Comparison of ENCODE assay signal across 25 mouse cellular contexts in genomic region chr2:114410717-114411116, GRCm38 (mm10).
DNase-seq lines count a peak whose midpoint lies in the region; ATAC-seq and TF ChIP-seq lines count a peak whose summit lies in the region.
"Had no signal": no experiment of that assay in that cellular context is flagged by ENCODE, and none has a peak within 500 bp of the region (broad histone marks: within the 10 kb centered on the region; RNA-seq: fewer than 3 reads in every experiment).

No protein-coding gene starts in this region.

- TF ChIP-seq CTCF in brain, embryonic 14.5 days (IDR thresholded peaks at IDR 0.05; ENCODE audit: borderline replicate concordance, extremely low read depth, insufficient read depth, insufficient read length): no peak

- TF ChIP-seq POLR2A in brain, embryonic 14.5 days (IDR thresholded peaks at IDR 0.05; ENCODE audit: borderline replicate concordance, extremely low read depth, insufficient read depth, insufficient read length, poor library complexity, severe bottlenecking): no peak

- peak; percentile 75 for DNase-seq in forebrain, embryonic 14.5 days (ENCODE audit: low spot score)
- DNase-seq in forebrain, embryonic 11.5 days (ENCODE audit: low spot score): no peak
- DNase-seq in midbrain, embryonic 11.5 days (ENCODE audit: low spot score, missing footprints): peak; percentile 47
- peak; percentile 85 for DNase-seq in brain, embryonic 14.5 days (ENCODE audit: low read depth)
- DNase-seq in cerebellum, adult 9-11 months: no peak
- DNase-seq in cerebellum, adult 8-10 months: no peak
- DNase-seq: adrenal gland, adult 8-10 months; adrenal gland, postnatal 14 days; adrenal gland, postnatal 36 days; cerebellum, adult 11 months; cerebellum, adult 18-20 months; cerebellum, adult 9-10 months; cerebellum, postnatal 14 days; cerebellum, postnatal 36 days; embryo, embryonic 11 days; gastrocnemius, adult 2 months had no signal

- H3K27me3 ChIP-seq in forebrain, embryonic 14.5 days (replicated peaks; ENCODE audit: control insufficient read depth, insufficient read depth, low read length): no peaks in the 10 kb centered on the region
- H3K27me3 ChIP-seq in forebrain, embryonic 11.5 days (ENCODE audit: control insufficient read depth, insufficient read depth, low read length): no peaks in the 10 kb centered on the region
- H3K27me3 ChIP-seq in midbrain, embryonic 11.5 days (ENCODE audit: control insufficient read depth, insufficient read depth, low read length): no peaks in the 10 kb centered on the region
- H3K27me3 ChIP-seq in midbrain, embryonic 16.5 days (ENCODE audit: control insufficient read depth, insufficient read depth, low read depth, low read length): no peaks in the 10 kb centered on the region
- no peaks in the 10 kb centered on the region for H3K27me3 ChIP-seq in forebrain, embryonic 16.5 days (replicated peaks; ENCODE audit: control insufficient read depth, insufficient read depth, low read length)
- H3K27me3 ChIP-seq: CH12.LX; embryonic facial prominence, embryonic 13.5 days; embryonic facial prominence, embryonic 15.5 days had no signal

- H3K4me2 ChIP-seq in forebrain, embryonic 14.5 days (ENCODE audit: low read length): no peak overlapping the region
- H3K4me2 ChIP-seq in forebrain, embryonic 11.5 days (ENCODE audit: low read depth, low read length, severe bottlenecking): no peak overlapping the region
- H3K4me2 ChIP-seq in midbrain, embryonic 11.5 days: no peak overlapping the region
- no peak overlapping the region for H3K4me2 ChIP-seq in midbrain, embryonic 16.5 days (ENCODE audit: low read length)
- no peak overlapping the region for H3K4me2 ChIP-seq in forebrain, embryonic 16.5 days (ENCODE audit: low read length)
- H3K4me2 ChIP-seq: embryonic facial prominence, embryonic 13.5 days; embryonic facial prominence, embryonic 15.5 days had no signal

- no peak overlapping the region for H3K27ac ChIP-seq in forebrain, embryonic 14.5 days (ENCODE audit: low read depth, low read length)
- no peak overlapping the region for H3K27ac ChIP-seq in forebrain, embryonic 11.5 days (ENCODE audit: low read depth, low read length)
- H3K27ac ChIP-seq in midbrain, embryonic 11.5 days (ENCODE audit: low read depth, low read length): no peak overlapping the region
- no peak overlapping the region for H3K27ac ChIP-seq in midbrain, embryonic 16.5 days (ENCODE audit: low read length)
- H3K27ac ChIP-seq in forebrain, embryonic 16.5 days (ENCODE audit: low read length): no peak overlapping the region
- H3K27ac ChIP-seq: embryonic facial prominence, embryonic 13.5 days; embryonic facial prominence, embryonic 15.5 days; gastrocnemius, adult 2 months had no signal

- H3K9ac ChIP-seq in forebrain, embryonic 14.5 days (ENCODE audit: low read length): no peak overlapping the region
- no peak overlapping the region for H3K9ac ChIP-seq in forebrain, embryonic 11.5 days (ENCODE audit: low read length)
- no peak overlapping the region for H3K9ac ChIP-seq in midbrain, embryonic 11.5 days (ENCODE audit: low read length)
- H3K9ac ChIP-seq in midbrain, embryonic 16.5 days (ENCODE audit: low read depth, low read length): no peak overlapping the region
- no peak overlapping the region for H3K9ac ChIP-seq in forebrain, embryonic 16.5 days (replicated peaks; ENCODE audit: low read depth, low read length)
- H3K9ac ChIP-seq: embryonic facial prominence, embryonic 13.5 days; embryonic facial prominence, embryonic 15.5 days had no signal

- H3K4me3 ChIP-seq in forebrain, embryonic 14.5 days (ENCODE audit: low read depth, low read length): no peak overlapping the region
- H3K4me3 ChIP-seq in forebrain, embryonic 11.5 days (ENCODE audit: low read depth, low read length): no peak overlapping the region
- no peak overlapping the region for H3K4me3 ChIP-seq in midbrain, embryonic 11.5 days (ENCODE audit: low read depth, low read length)
- H3K4me3 ChIP-seq in midbrain, embryonic 16.5 days (ENCODE audit: low read depth, low read length): no peak overlapping the region
- H3K4me3 ChIP-seq in forebrain, embryonic 16.5 days (replicated peaks; ENCODE audit: low read length): no peak overlapping the region
- H3K4me3 ChIP-seq: embryonic facial prominence, embryonic 13.5 days; embryonic facial prominence, embryonic 15.5 days; erythroblast, embryonic 14.5 days; gastrocnemius, adult 2 months had no signal

- no peaks in the 10 kb centered on the region for H3K36me3 ChIP-seq in forebrain, embryonic 14.5 days (ENCODE audit: control insufficient read depth, insufficient read depth, low read length)
- H3K36me3 ChIP-seq in forebrain, embryonic 11.5 days (ENCODE audit: control insufficient read depth, insufficient read depth, low read length): no peaks in the 10 kb centered on the region
- no peaks in the 10 kb centered on the region for H3K36me3 ChIP-seq in midbrain, embryonic 11.5 days (ENCODE audit: control insufficient read depth, insufficient read depth, low read length)
- H3K36me3 ChIP-seq in midbrain, embryonic 16.5 days (ENCODE audit: control insufficient read depth, insufficient read depth, low read length): no peaks in the 10 kb centered on the region
- no peaks in the 10 kb centered on the region for H3K36me3 ChIP-seq in forebrain, embryonic 16.5 days (ENCODE audit: control insufficient read depth, insufficient read depth)
- H3K36me3 ChIP-seq: embryonic facial prominence, embryonic 13.5 days; embryonic facial prominence, embryonic 15.5 days; G1E had no signal

- H3K9me3 ChIP-seq in forebrain, embryonic 14.5 days (replicated peaks; ENCODE audit: control insufficient read depth, low read length): no peaks in the 10 kb centered on the region
- H3K9me3 ChIP-seq in forebrain, embryonic 11.5 days (ENCODE audit: control insufficient read depth, low read length): no peaks in the 10 kb centered on the region
- no peaks in the 10 kb centered on the region for H3K9me3 ChIP-seq in midbrain, embryonic 11.5 days (ENCODE audit: control insufficient read depth, low read length)
- no peaks in the 10 kb centered on the region for H3K9me3 ChIP-seq in midbrain, embryonic 16.5 days (replicated peaks; ENCODE audit: control insufficient read depth, low read length, poor library complexity, severe bottlenecking)
- no peaks in the 10 kb centered on the region for H3K9me3 ChIP-seq in forebrain, embryonic 16.5 days (ENCODE audit: control insufficient read depth, low read length)
- H3K9me3 ChIP-seq: embryonic facial prominence, embryonic 13.5 days; embryonic facial prominence, embryonic 15.5 days; G1E had no signal

- peak; percentile 66; the same call in 1 of the 2 replicates for ATAC-seq in forebrain, embryonic 14.5 days
- ATAC-seq in forebrain, embryonic 11.5 days (replicated peaks; ENCODE audit: low FRiP score): no peak
- no peak for ATAC-seq in midbrain, embryonic 11.5 days (ENCODE audit: low FRiP score)
- no peak for ATAC-seq in midbrain, embryonic 16.5 days
- peak; percentile 54; the same call in 1 of the 2 replicates for ATAC-seq in forebrain, embryonic 16.5 days
- ATAC-seq: activated CD4-positive, CD25-positive, alpha-beta regulatory T cell, adult 4 months; Patski had no signal

- 61% methylated on average over 3 of the region's 3 CpGs for WGBS in forebrain, embryonic 14.5 days
- WGBS in forebrain, embryonic 11.5 days: 88% methylated on average over 3 of the region's 3 CpGs
- WGBS in midbrain, embryonic 11.5 days: 86% methylated on average over 3 of the region's 3 CpGs
- WGBS in midbrain, embryonic 16.5 days: 82% methylated on average over 3 of the region's 3 CpGs
- 42% methylated on average over 3 of the region's 3 CpGs for WGBS in forebrain, embryonic 16.5 days

- no peaks in the 10 kb centered on the region; the same call in 1 of the 2 replicates for H3K4me1 ChIP-seq in forebrain, embryonic 14.5 days (ENCODE audit: control insufficient read depth, insufficient read depth, low read length)
- H3K4me1 ChIP-seq in forebrain, embryonic 11.5 days (replicated peaks; ENCODE audit: control insufficient read depth, insufficient read depth, low read length): no peaks in the 10 kb centered on the region
- no peaks in the 10 kb centered on the region for H3K4me1 ChIP-seq in midbrain, embryonic 11.5 days (ENCODE audit: control insufficient read depth, insufficient read depth, low read length)
- H3K4me1 ChIP-seq in midbrain, embryonic 16.5 days (ENCODE audit: control insufficient read depth, insufficient read depth, low read length): no peaks in the 10 kb centered on the region
- H3K4me1 ChIP-seq in forebrain, embryonic 16.5 days (replicated peaks; ENCODE audit: control insufficient read depth, insufficient read depth, low read length): peaks cover 3% of the 10 kb centered on the region; the same call in 1 of the 2 replicates
- H3K4me1 ChIP-seq: embryonic facial prominence, embryonic 13.5 days; embryonic facial prominence, embryonic 15.5 days had no signal

Comparison
In these comparisons a context has a peak if more than half of its experiments do, and no peak if none do; other contexts are left out.
1. ATAC-seq: peak in forebrain, embryonic 14.5 days (single experiment) and forebrain, embryonic 16.5 days (single experiment); none in forebrain, embryonic 11.5 days (single experiment), midbrain, embryonic 11.5 days (single experiment) and midbrain, embryonic 16.5 days (single experiment).
2. DNase-seq: peak in forebrain, embryonic 14.5 days (single experiment), midbrain, embryonic 11.5 days (single experiment) and brain, embryonic 14.5 days (single experiment); none in forebrain, embryonic 11.5 days (single experiment), cerebellum, adult 9-11 months (single experiment) and cerebellum, adult 8-10 months (single experiment).